Mouse (Mus musculus): ENCODE results near the gene Itgad. TPM values are rescaled to one million over a fixed set of nuclear protein-coding genes. Genes with fewer than 3 reads are reported as not detected.

The Itgad gene
- polyA plus RNA-seq, 1 experiment from 2014 or later, result not detected

- no peak overlapping the region for H3K4me2 ChIP-seq (replicated peaks; ENCODE audit: low read depth)
- H3K9me3 ChIP-seq (ENCODE audit: control insufficient read depth, low read length), result no peaks in the 10 kb centered on the region
- DNase-seq (ENCODE audit: low spot score) (no peak), ATAC-seq (ENCODE audit: low FRiP score, low TSS enrichment) (no peak)
- 87% methylated on average over 10 of the region's 10 CpGs for WGBS
- H3K27ac ChIP-seq (replicated peaks), result no peak overlapping the region
- no peaks in the 10 kb centered on the region for H3K36me3 ChIP-seq (ENCODE audit: control insufficient read depth, insufficient read depth, low read length)
- H3K4me3 ChIP-seq (ENCODE audit: low read depth, low read length), result no peak overlapping the region
- H3K27me3 ChIP-seq (ENCODE audit: control insufficient read depth, insufficient read depth, low read length), result no peaks in the 10 kb centered on the region
- H3K4me1 ChIP-seq (replicated peaks; ENCODE audit: control insufficient read depth, insufficient read depth), result no peaks in the 10 kb centered on the region
- TF ChIP-seq CTCF (IDR thresholded peaks at IDR 0.05; ENCODE audit: low read depth), result no peak
- TF ChIP-seq EP300 (optimal IDR thresholded peaks at IDR 0.05), result no peak
- H3K9ac ChIP-seq (ENCODE audit: low read length), result no peak overlapping the region
Observed at GRCm38 (mm10) chr7:128181691-128182090, 27.5 kb downstream of the Itgad start.

GRCm38 (mm10) chr7:128201607-128202006, 47.4 kb downstream of the Itgad start:
- WGBS, result 88% methylated on average over 9 of the region's 9 CpGs

GRCm38 (mm10) chr7:128203071-128203470, 48.9 kb downstream of the Itgad start:
- Histone ChIP-seq H3K4me2 (replicated peaks; ENCODE audit: low read depth) (no peak overlapping the region), H3K27me3 (ENCODE audit: control insufficient read depth, insufficient read depth, low read length) (no peaks in the 10 kb centered on the region), H3K9ac (ENCODE audit: low read length) (no peak overlapping the region), H3K27ac (replicated peaks) (no peak overlapping the region), H3K4me1 (replicated peaks; ENCODE audit: control insufficient read depth, insufficient read depth) (no peaks in the 10 kb centered on the region), H3K36me3 (ENCODE audit: control insufficient read depth, insufficient read depth, low read length) (no peaks in the 10 kb centered on the region), H3K4me3 (ENCODE audit: low read depth, low read length) (no peak overlapping the region), H3K9me3 (ENCODE audit: control insufficient read depth, low read length) (no peaks in the 10 kb centered on the region)
- ATAC-seq (ENCODE audit: low FRiP score, low TSS enrichment) (no peak), DNase-seq (ENCODE audit: low spot score) (no peak)
- no peak for TF ChIP-seq EP300 (optimal IDR thresholded peaks at IDR 0.05)
- TF ChIP-seq CTCF (IDR thresholded peaks at IDR 0.05; ENCODE audit: low read depth), result no peak
- 83% methylated on average over 9 of the region's 9 CpGs for WGBS

More at GRCm38 (mm10) chr7:128201607-128202006, 47.4 kb downstream of the Itgad start:
- no peaks in the 10 kb centered on the region for H3K9me3 ChIP-seq (ENCODE audit: control insufficient read depth, low read length)
- DNase-seq (ENCODE audit: low spot score) (no peak), ATAC-seq (ENCODE audit: low FRiP score, low TSS enrichment) (no peak)
- no peaks in the 10 kb centered on the region for H3K36me3 ChIP-seq (ENCODE audit: control insufficient read depth, insufficient read depth, low read length)
- no peak overlapping the region for H3K9ac ChIP-seq (ENCODE audit: low read length)
- TF ChIP-seq EP300 (optimal IDR thresholded peaks at IDR 0.05), result no peak
- TF ChIP-seq CTCF (IDR thresholded peaks at IDR 0.05; ENCODE audit: low read depth), result no peak
- H3K4me1 ChIP-seq (replicated peaks; ENCODE audit: control insufficient read depth, insufficient read depth), result no peaks in the 10 kb centered on the region
- H3K27ac ChIP-seq (replicated peaks), result no peak overlapping the region
- no peaks in the 10 kb centered on the region for H3K27me3 ChIP-seq (ENCODE audit: control insufficient read depth, insufficient read depth, low read length)
- H3K4me3 ChIP-seq (ENCODE audit: low read depth, low read length), result no peak overlapping the region
- H3K4me2 ChIP-seq (replicated peaks; ENCODE audit: low read depth), result no peak overlapping the region

DNA sequence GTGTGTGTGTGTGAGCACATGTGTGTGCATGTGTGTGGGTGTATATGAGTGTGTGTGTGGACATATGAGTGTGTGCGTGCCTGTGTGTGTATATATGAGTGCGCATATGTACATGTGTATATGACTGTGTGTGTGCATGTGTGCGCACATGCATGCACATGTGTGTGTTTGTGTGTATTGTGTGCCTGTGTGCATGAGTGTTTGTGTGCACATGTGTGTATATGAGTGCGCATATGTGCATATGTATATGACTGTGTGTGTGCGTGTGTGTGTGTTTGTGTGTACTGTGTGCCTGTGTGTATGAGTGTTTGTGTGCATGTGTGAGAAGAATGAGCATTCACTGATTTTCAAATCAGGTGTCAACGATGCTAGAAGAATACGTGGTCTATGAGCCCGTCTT, 50.0 kb downstream of the Itgad start:
- TF ChIP-seq EP300 (optimal IDR thresholded peaks at IDR 0.05), result no peak
- 89% methylated on average over 8 of the region's 8 CpGs for WGBS
- no peaks in the 10 kb centered on the region for H3K9me3 ChIP-seq (ENCODE audit: control insufficient read depth, low read length)
- H3K4me1 ChIP-seq (replicated peaks; ENCODE audit: control insufficient read depth, insufficient read depth), result no peaks in the 10 kb centered on the region
- H3K36me3 ChIP-seq (ENCODE audit: control insufficient read depth, insufficient read depth, low read length), result no peaks in the 10 kb centered on the region
- no peak overlapping the region for H3K27ac ChIP-seq (replicated peaks)
- no peak overlapping the region for H3K4me2 ChIP-seq (replicated peaks; ENCODE audit: low read depth)
- no peak overlapping the region for H3K4me3 ChIP-seq (ENCODE audit: low read depth, low read length)
- H3K27me3 ChIP-seq (ENCODE audit: control insufficient read depth, insufficient read depth, low read length), result no peaks in the 10 kb centered on the region
- H3K9ac ChIP-seq (ENCODE audit: low read length), result no peak overlapping the region
- no peak for ATAC-seq (ENCODE audit: low FRiP score, low TSS enrichment)
- no peak for DNase-seq (ENCODE audit: low spot score)

DNA sequence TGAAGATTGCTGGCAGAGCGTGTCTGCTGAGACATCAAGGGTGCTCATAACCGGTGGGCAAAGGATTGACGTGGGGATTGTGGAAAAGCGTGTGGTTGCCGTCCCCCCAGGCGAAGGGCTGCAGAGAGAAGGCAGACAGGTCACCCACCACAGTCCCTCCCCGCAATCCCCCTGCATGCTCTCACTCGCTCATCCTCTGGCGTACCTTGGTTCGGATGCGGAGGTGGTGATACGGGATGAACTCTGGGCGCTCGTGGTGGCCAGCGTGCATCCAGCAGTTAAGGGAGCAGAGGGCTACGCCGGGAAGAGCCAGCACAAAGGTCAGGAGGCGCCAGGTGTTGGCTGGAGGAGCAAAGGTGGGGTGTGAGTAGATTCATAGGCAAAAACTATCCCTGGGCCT, 51.5 kb downstream of the Itgad start:
- no peak overlapping the region for H3K27ac ChIP-seq (replicated peaks)
- TF ChIP-seq CTCF (IDR thresholded peaks at IDR 0.05; ENCODE audit: low read depth), result no peak
- no peak for TF ChIP-seq EP300 (optimal IDR thresholded peaks at IDR 0.05)
- DNase-seq (ENCODE audit: low spot score), result no peak
- no peaks in the 10 kb centered on the region for H3K9me3 ChIP-seq (ENCODE audit: control insufficient read depth, low read length)
- H3K4me2 ChIP-seq (replicated peaks; ENCODE audit: low read depth), result no peak overlapping the region
- H3K36me3 ChIP-seq (ENCODE audit: control insufficient read depth, insufficient read depth, low read length), result no peaks in the 10 kb centered on the region
- no peak overlapping the region for H3K4me3 ChIP-seq (ENCODE audit: low read depth, low read length)
- H3K4me1 ChIP-seq (replicated peaks; ENCODE audit: control insufficient read depth, insufficient read depth), result no peaks in the 10 kb centered on the region
- WGBS, result 83% methylated on average over 18 of the region's 18 CpGs
- ATAC-seq (ENCODE audit: low FRiP score, low TSS enrichment), result no peak
- no peak overlapping the region for H3K9ac ChIP-seq (ENCODE audit: low read length)
- no peaks in the 10 kb centered on the region for H3K27me3 ChIP-seq (ENCODE audit: control insufficient read depth, insufficient read depth, low read length)

- Histone ChIP-seq H3K4me1 (replicated peaks; ENCODE audit: control insufficient read depth, insufficient read depth) (no peaks in the 10 kb centered on the region), H3K36me3 (ENCODE audit: control insufficient read depth, insufficient read depth, low read length) (no peaks in the 10 kb centered on the region), H3K9me3 (ENCODE audit: control insufficient read depth, low read length) (no peaks in the 10 kb centered on the region), H3K9ac (ENCODE audit: low read length) (no peak within 1 kb of the TSS), H3K4me3 (ENCODE audit: low read depth, low read length) (no peak within 1 kb of the TSS), H3K27me3 (ENCODE audit: control insufficient read depth, insufficient read depth, low read length) (no peaks in the 10 kb centered on the region), H3K4me2 (replicated peaks; ENCODE audit: low read depth) (no peak within 1 kb of the TSS), H3K27ac (replicated peaks) (no peak within 1 kb of the TSS)
- ATAC-seq (ENCODE audit: low FRiP score, low TSS enrichment) (no peak), DNase-seq (ENCODE audit: low spot score) (no peak)
- 84% methylated on average over 6 of the region's 6 CpGs for WGBS
- no peak for TF ChIP-seq EP300 (optimal IDR thresholded peaks at IDR 0.05)
- TF ChIP-seq CTCF (IDR thresholded peaks at IDR 0.05; ENCODE audit: low read depth), result no peak
Observed at GRCm38 (mm10) chr7:128206152-128206551, 52.0 kb downstream of the Itgad start, which contains the start of gene Cox6a2. Gene Cox6a2 (minus strand): TSS chr7:128206387.

All from stomach, postnatal 0 days (tissue).